29 mouse cellular contexts compared by ENCODE assay signal in the genomic region with DNA sequence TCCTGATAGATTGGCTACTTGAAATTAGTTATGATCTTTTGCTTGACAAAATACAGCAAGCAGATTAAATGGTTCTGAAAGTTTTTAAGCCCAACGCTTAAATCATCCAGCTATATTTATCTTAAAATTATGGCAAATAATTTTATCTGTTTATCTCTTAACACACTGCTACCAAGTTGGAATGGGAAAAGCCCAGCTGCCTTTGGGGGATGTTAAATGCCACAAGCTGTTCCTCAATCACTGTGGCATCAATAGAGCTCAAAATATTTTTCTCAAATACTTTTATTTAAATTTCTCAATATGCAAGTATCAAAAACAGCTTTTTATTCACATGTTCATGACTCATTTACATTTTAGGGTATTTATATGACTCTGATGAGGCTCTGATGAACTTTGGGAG. TPM values are rescaled to one million over a fixed set of nuclear protein-coding genes. Genes with fewer than 3 reads are reported as not detected.
DNase-seq lines count a peak whose midpoint lies in the region; ATAC-seq lines count a peak whose summit lies in the region.
"Had no signal": no experiment of that assay in that cellular context is flagged by ENCODE, and none has a peak within 500 bp of the region (broad histone marks: within the 10 kb centered on the region; RNA-seq: fewer than 3 reads in every experiment).

No protein-coding gene starts in this region.

- H3K4me2 ChIP-seq in forebrain, embryonic 16.5 days (ENCODE audit: low read length), result no peak overlapping the region
- no peak overlapping the region for H3K4me2 ChIP-seq in hindbrain, embryonic 11.5 days (replicated peaks; ENCODE audit: low read depth, low read length)
- H3K4me2 ChIP-seq: embryonic facial prominence, embryonic 13.5 days; embryonic facial prominence, embryonic 15.5 days; forebrain, embryonic 12.5 days had no signal

- no peak overlapping the region for H3K9ac ChIP-seq in forebrain, embryonic 16.5 days (replicated peaks; ENCODE audit: low read depth, low read length)
- H3K9ac ChIP-seq in hindbrain, embryonic 11.5 days (ENCODE audit: low read depth, low read length), result no peak overlapping the region
- H3K9ac ChIP-seq: embryonic facial prominence, embryonic 13.5 days; embryonic facial prominence, embryonic 15.5 days; forebrain, embryonic 12.5 days had no signal

- no peak overlapping the region for H3K4me3 ChIP-seq in forebrain, embryonic 16.5 days (replicated peaks; ENCODE audit: low read length)
- H3K4me3 ChIP-seq in hindbrain, embryonic 11.5 days (ENCODE audit: low read depth, low read length), result no peak overlapping the region
- H3K4me3 ChIP-seq: embryonic facial prominence, embryonic 13.5 days; embryonic facial prominence, embryonic 15.5 days; erythroblast, embryonic 14.5 days; forebrain, embryonic 10.5 days; forebrain, embryonic 12.5 days had no signal

- no peaks in the 10 kb centered on the region for H3K27me3 ChIP-seq in forebrain, embryonic 16.5 days (replicated peaks; ENCODE audit: control insufficient read depth, insufficient read depth, low read length)
- no peaks in the 10 kb centered on the region for H3K27me3 ChIP-seq in hindbrain, embryonic 11.5 days (ENCODE audit: control insufficient read depth, insufficient read depth, low read length)
- H3K27me3 ChIP-seq: CH12.LX; embryonic facial prominence, embryonic 15.5 days had no signal

- 77% methylated on average over 1 of the region's 1 CpGs for WGBS in forebrain, embryonic 16.5 days
- 83% methylated on average over 1 of the region's 1 CpGs for whole genome bisulfite sequencing in hindbrain, embryonic 11.5 days

- no peaks in the 10 kb centered on the region for H3K36me3 ChIP-seq in forebrain, embryonic 16.5 days (ENCODE audit: control insufficient read depth, insufficient read depth)
- no peaks in the 10 kb centered on the region for H3K36me3 ChIP-seq in hindbrain, embryonic 11.5 days (ENCODE audit: control insufficient read depth, insufficient read depth, low read length)
- H3K36me3 ChIP-seq: embryonic facial prominence, embryonic 13.5 days; embryonic facial prominence, embryonic 15.5 days; forebrain, embryonic 10.5 days; forebrain, embryonic 12.5 days; G1E had no signal

- H3K9me3 ChIP-seq in forebrain, embryonic 16.5 days (ENCODE audit: control insufficient read depth, low read length), result no peaks in the 10 kb centered on the region
- no peaks in the 10 kb centered on the region for H3K9me3 ChIP-seq in hindbrain, embryonic 11.5 days (ENCODE audit: control insufficient read depth, low read length)
- H3K9me3 ChIP-seq: embryonic facial prominence, embryonic 13.5 days; embryonic facial prominence, embryonic 15.5 days; forebrain, embryonic 10.5 days; forebrain, embryonic 12.5 days had no signal

- 0 out of 2 replicates have a peak, but pooled peaks cover 6% of the 10 kb centered on the region for H3K4me1 ChIP-seq in forebrain, embryonic 16.5 days (replicated peaks; ENCODE audit: control insufficient read depth, insufficient read depth, low read length)
- no peaks in the 10 kb centered on the region for H3K4me1 ChIP-seq in hindbrain, embryonic 11.5 days (replicated peaks; ENCODE audit: control insufficient read depth, insufficient read depth, low read length)
- H3K4me1 ChIP-seq: embryonic facial prominence, embryonic 13.5 days; embryonic facial prominence, embryonic 15.5 days had no signal

- no peak for ATAC-seq in forebrain, embryonic 16.5 days
- ATAC-seq in hindbrain, embryonic 11.5 days (ENCODE audit: low FRiP score), result no peak
- ATAC-seq: activated CD4-positive, CD25-positive, alpha-beta regulatory T cell, adult 4 months; CD4-positive, CD25-positive, alpha-beta regulatory T cell, adult 4 months; forebrain, embryonic 14.5 days; Patski had no signal

- peak; percentile 29 for DNase-seq in layer of hippocampus, adult 11-12 months (ENCODE audit: low spot score)
- no peak for DNase-seq in layer of hippocampus, adult 9-10 months (ENCODE audit: low spot score)
- peak; percentile 62 for DNase-seq in brain, adult 2 months (ENCODE audit: low read depth, low spot score)
- peak; percentile 36 to 61 for DNase-seq in layer of hippocampus, adult 8-10 months (ENCODE audit: low spot score in 2 of 2)
- DNase-seq in layer of hippocampus, postnatal 36 days, result peak; percentile 53 to 64
- no peak for DNase-seq in hindbrain, embryonic 11.5 days (ENCODE audit: low spot score)
- DNase-seq: adrenal gland, adult 8-10 months; adrenal gland, postnatal 14 days; adrenal gland, postnatal 36 days; B cell, adult 2 months; cerebellum, adult 11 months; cerebellum, adult 18-20 months; cerebellum, adult 8-10 months; cerebellum, adult 9-11 months; cerebellum, postnatal 14 days; cerebellum, postnatal 36 days; embryo, embryonic 11 days had no signal

- H3K27ac ChIP-seq in forebrain, embryonic 16.5 days (ENCODE audit: low read length), result no peak overlapping the region
- H3K27ac ChIP-seq in hindbrain, embryonic 11.5 days (ENCODE audit: low read depth, low read length), result no peak overlapping the region
- H3K27ac ChIP-seq: embryonic facial prominence, embryonic 13.5 days; embryonic facial prominence, embryonic 15.5 days; forebrain, embryonic 10.5 days; forebrain, embryonic 12.5 days had no signal

RNA-seq across cellular contexts. Expression of a gene that starts 5.1 kb away (rescaled TPM):
- total RNA-seq in layer of hippocampus, adult 8-10 months (2022), result 1 to 10 TPM; 6.9 to 7.3 (median 7.1) TPM
- 1 to 10 TPM; 6.6 to 7.1 TPM for total RNA-seq in layer of hippocampus, postnatal 36 days (2021)
- 1.6 and 2.0 TPM in 2 replicates for polyA plus RNA-seq in forebrain, embryonic 16.5 days (2015; fragmentation: Nextera tagmentation; extraction: Ambion mirVana)
- 1.5 and 2.0 TPM in 2 replicates for polyA plus RNA-seq in hindbrain, embryonic 11.5 days (2014; fragmentation: Nextera tagmentation; extraction: Ambion mirVana)
- total RNA-seq: CH12.LX had no signal
- polyA plus RNA-seq: activated CD4-positive, CD25-positive, alpha-beta regulatory T cell, adult 4 months; erythroblast, embryonic 14.5 days; G1E had no signal

Comparison
In these comparisons a context has a peak if more than half of its experiments do, and no peak if none do; other contexts are left out.
1. DNase-seq: peak in layer of hippocampus, adult 11-12 months (single experiment), brain, adult 2 months (single experiment), layer of hippocampus, adult 8-10 months (2 of 2) and layer of hippocampus, postnatal 36 days (2 of 2); none in layer of hippocampus, adult 9-10 months (single experiment) and hindbrain, embryonic 11.5 days (single experiment).